Mouse (Mus musculus) CD4-positive helper T cell, adult 2 months (primary cell): ENCODE data around the gene Nat8.
"Not testable (repeated sequence)": the region's sequence is repeated elsewhere in the genome, so short reads cannot be mapped to it uniquely, and the experiment has no call there.

Experiments
- DNase-seq: peaks from one replicate; pipeline ENCODE4 v3.0.0-alpha.2; 2012; ENCODE audit warnings: low read depth, missing footprints, low spot score

The Nat8 gene

GRCm38 (mm10) chr6:85831796-85832321 lies at the start of gene Nat8:
Gene Nat8 (minus strand): TSS chr6:85832082.
- no peak for DNase-seq

- not testable (repeated sequence) for DNase-seq
Measured at GRCm38 (mm10) chr6:85869006-85869405, 37.1 kb upstream of the Nat8 start, which contains the start of gene Nat8f2. Gene Nat8f2 (minus strand): TSS chr6:85869158.

- no peak for DNase-seq
Measured at GRCm38 (mm10) chr6:85867726-85868690, 36.1 kb upstream of the Nat8 start.

- not testable (repeated sequence) for DNase-seq
Measured at GRCm38 (mm10) chr6:85866995-85867394, 35.1 kb upstream of the Nat8 start.

- DNase-seq, result not testable (repeated sequence)
Measured at GRCm38 (mm10) chr6:85866166-85866565, 34.3 kb upstream of the Nat8 start.

GRCm38 (mm10) chr6:85864900-85865639 lies 33.2 kb upstream of the Nat8 start:
- DNase-seq, result not testable (repeated sequence)

GRCm38 (mm10) chr6:85863840-85864239 lies 32.0 kb upstream of the Nat8 start:
- DNase-seq, result no peak

- no peak for DNase-seq
Measured at GRCm38 (mm10) chr6:85863136-85863535, 31.3 kb upstream of the Nat8 start.

- DNase-seq, result no peak
Measured at GRCm38 (mm10) chr6:85862565-85862964, 30.7 kb upstream of the Nat8 start.

- DNase-seq, result no peak
Measured at GRCm38 (mm10) chr6:85861247-85861646, 29.4 kb upstream of the Nat8 start.

- no peak for DNase-seq
Measured at GRCm38 (mm10) chr6:85856194-85856678, 24.4 kb upstream of the Nat8 start.

- DNase-seq, result no peak
Measured at GRCm38 (mm10) chr6:85853481-85853880, 21.6 kb upstream of the Nat8 start.

GRCm38 (mm10) chr6:85851062-85851773 lies 19.3 kb upstream of the Nat8 start:
- DNase-seq, result no peak

- no peak for DNase-seq
Measured at GRCm38 (mm10) chr6:85849240-85849639, 17.4 kb upstream of the Nat8 start.

- no peak for DNase-seq
Measured at GRCm38 (mm10) chr6:85848140-85848539, 16.3 kb upstream of the Nat8 start.

- DNase-seq, result no peak
Measured at GRCm38 (mm10) chr6:85846921-85847320, 15.0 kb upstream of the Nat8 start.

GRCm38 (mm10) chr6:85843677-85844458 lies 12.0 kb upstream of the Nat8 start:
- not testable (repeated sequence) for DNase-seq

GRCm38 (mm10) chr6:85839982-85840381 lies 8.1 kb upstream of the Nat8 start:
- no peak for DNase-seq

GRCm38 (mm10) chr6:85838674-85839073 lies 6.8 kb upstream of the Nat8 start:
- DNase-seq, result no peak

- peak; percentile 24 for DNase-seq
Measured at GRCm38 (mm10) chr6:85837307-85837706, 5.4 kb upstream of the Nat8 start.
